Mouse (Mus musculus): ENCODE measurements around the gene Maml2.

Gene Maml2

DNA sequence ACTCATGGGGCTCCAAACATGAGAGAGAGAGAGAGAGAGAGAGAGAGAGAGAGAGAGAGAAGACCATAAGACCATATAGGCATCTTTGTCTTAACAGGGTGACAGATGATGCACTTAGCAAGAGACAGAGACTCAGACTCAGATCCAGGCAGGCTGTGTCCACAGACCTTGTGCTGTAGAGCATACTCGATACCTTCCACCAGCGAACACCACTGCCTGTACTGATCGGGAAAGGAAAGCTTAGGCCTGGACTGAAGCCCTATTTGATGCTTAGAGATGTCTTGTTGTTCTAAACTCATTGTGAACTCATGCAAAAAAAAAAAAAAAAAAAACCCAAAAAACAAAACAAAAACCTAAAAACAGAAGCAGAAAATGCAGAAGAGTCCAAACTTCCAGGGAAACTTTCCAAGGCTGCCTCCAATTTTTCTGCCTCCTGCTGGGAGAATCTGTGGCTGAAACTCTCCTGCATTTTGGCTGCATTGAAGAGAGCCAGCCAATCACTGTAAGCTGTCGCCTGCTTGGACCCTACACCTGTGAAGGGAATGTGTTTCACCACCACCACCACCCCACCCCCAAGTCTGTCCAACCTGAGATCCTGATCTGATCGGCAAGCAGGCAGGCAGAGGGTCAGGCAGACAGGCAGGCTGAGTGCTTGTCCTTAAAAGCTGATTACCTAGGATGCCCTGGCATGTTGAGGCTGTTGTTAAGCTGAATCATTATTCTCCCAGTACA lies 268.6 kb downstream of the Maml2 start:
- DNase-seq (ENCODE audit: low spot score in 2 of 2): no peak

DNA sequence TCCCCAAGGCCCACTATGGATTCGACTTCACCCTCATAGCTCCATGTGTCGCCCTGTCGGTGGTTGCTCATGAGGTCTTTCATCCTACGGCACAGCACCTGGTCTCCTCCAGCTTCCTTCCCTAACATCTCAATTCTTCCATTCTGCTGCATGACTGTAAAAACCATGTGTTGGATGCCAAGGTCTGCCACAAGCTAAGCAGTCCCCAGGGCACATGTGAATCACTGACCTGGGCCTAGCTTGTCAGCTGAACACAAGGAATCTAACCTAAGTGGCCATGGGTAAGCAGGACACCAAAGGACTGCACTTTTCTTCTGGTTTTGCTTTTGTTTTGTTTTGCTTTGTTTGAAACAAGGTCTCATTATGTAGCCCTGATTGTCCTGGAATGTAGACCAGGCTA lies 271.3 kb downstream of the Maml2 start:
- DNase-seq (ENCODE audit: low spot score in 2 of 2): no peak

DNA sequence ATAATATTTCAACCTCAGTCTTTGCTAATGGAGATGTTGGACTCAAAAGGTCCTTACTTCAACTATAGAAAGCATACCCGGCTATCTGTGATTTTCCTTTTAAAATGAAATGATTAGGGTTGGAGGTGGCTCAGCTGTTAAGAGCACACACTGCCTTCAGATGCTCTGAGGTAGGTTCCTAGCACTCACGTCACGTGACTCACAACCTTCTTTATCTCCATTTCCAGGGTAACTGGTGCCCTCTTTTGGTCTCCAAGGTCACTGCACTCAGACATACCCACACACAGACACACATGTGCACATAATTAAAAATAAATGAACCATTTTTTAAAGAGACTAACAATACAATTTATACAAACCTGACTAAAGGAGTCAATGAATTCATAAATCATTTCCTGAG lies 275.1 kb downstream of the Maml2 start:
- DNase-seq (ENCODE audit: low spot score in 2 of 2): no peak

DNA sequence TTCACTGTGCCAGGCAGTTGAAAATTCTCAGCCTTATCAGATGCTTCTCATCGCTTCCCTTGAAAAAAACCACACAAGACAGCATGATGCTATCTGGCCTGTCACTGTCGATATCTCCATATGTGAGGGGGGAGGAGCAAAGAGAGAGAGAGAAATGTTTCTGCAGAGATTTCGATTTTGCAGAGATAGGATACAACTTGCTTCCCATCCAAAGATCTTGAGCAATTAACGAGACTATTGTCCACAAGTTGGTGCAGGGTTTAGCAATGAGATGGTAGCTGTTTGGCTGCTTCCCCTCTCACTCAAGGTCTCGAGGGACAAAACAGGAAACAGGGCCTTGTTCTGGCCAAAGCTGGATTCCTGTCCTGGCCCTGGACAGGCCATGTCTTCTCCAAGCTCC lies 276.3 kb downstream of the Maml2 start:
- DNase-seq (ENCODE audit: low spot score in 2 of 2): no peak

DNA sequence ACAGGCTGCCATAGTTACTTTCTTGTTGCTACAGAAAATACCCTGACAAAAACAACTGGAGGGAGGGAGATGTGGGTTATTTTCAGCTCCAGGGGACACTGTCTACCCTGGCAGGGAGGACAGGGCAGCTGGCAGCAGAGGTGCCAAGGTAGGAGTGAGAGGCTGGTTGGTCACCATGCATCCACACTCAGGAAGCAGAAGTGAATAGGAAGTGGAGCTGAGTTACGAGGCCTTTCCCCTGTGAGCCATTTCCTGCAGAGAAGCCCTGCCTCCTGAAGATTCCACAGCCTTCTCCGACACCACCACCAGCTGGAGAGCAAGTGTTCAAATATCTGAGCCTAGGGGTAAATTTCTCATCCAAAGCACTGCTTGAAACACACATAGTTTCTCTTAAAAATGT lies 277.2 kb downstream of the Maml2 start:
- DNase-seq (ENCODE audit: low spot score in 2 of 2): no peak

DNA sequence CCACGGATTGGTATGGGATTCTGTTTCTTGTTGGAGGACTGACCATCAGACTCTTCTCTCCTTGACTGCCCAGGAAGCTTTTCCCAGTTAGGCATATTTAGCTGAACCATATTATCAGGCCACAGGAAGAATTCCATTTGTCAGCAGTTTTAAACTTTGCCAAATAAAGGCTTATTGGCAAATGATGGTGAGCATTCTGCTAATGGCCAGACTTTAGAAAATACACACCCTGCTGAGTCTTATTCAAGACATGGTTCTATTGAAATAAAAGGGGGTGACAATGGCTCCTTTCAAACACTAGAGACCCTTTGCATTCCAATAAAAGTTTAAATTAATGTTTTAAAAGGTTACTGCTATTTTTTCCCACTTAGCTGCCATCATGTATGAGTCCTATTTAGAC lies 279.4 kb downstream of the Maml2 start:
- no peak for DNase-seq (ENCODE audit: low spot score in 2 of 2)

DNA sequence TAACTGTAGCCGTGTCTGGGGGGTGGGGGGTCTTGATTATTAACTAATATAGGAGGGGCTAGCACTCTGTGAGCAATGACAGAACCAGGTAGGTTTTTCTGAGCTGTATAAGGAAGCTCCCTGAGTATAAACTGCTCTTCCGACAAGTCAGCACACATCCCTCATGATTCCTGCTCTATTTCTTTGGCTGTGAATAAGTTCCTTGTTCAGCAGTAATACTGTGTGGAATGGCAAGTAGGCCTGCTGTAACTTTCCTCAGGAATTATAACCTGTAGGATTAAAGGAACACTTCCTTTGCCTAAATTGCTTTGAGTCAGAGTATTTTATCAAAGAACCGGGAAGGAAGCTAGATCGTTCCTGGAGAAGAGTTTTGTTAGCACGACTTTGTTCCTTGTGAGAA lies 283.4 kb downstream of the Maml2 start:
- DNase-seq (ENCODE audit: low spot score in 2 of 2): no peak

GRCm38 (mm10) chr9:13583952-13584351 lies 286.2 kb downstream of the Maml2 start:
- DNase-seq (ENCODE audit: low spot score in 2 of 2): no peak

GRCm38 (mm10) chr9:13584435-13584834 lies 286.7 kb downstream of the Maml2 start:
- no peak for DNase-seq (ENCODE audit: low spot score in 2 of 2)

- peak; percentile 44 to 65 for DNase-seq (ENCODE audit: low spot score in 2 of 2)
Observed at GRCm38 (mm10) chr9:13587085-13587933, 289.6 kb downstream of the Maml2 start.

- no peak for DNase-seq (ENCODE audit: low spot score in 2 of 2)
Observed at GRCm38 (mm10) chr9:13588786-13589185, 291.0 kb downstream of the Maml2 start.

- DNase-seq (ENCODE audit: low spot score in 2 of 2): no peak
Observed at GRCm38 (mm10) chr9:13592701-13593100, 294.9 kb downstream of the Maml2 start.

DNA sequence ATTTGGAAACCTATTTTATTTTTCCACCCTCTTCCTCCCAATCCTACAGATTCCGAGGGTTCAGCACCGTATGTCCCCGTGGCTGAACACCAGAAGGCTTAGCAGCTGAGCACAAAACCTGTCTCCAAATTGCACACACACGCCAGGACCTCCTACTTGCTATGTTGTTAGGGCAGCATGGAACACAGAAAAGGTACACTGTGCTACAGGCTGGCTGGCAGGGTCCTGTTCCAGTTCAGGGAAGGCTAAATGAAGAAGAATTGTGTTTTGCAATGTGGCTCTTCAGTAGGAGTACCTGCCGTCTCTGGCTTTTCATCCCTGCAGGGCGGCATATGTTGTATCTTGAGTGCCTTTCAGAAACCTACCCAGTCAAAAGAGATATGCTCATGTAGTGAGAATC lies 300.0 kb downstream of the Maml2 start:
- DNase-seq (ENCODE audit: low spot score in 2 of 2): peak in 1 of 2 experiments; percentile 19

DNA sequence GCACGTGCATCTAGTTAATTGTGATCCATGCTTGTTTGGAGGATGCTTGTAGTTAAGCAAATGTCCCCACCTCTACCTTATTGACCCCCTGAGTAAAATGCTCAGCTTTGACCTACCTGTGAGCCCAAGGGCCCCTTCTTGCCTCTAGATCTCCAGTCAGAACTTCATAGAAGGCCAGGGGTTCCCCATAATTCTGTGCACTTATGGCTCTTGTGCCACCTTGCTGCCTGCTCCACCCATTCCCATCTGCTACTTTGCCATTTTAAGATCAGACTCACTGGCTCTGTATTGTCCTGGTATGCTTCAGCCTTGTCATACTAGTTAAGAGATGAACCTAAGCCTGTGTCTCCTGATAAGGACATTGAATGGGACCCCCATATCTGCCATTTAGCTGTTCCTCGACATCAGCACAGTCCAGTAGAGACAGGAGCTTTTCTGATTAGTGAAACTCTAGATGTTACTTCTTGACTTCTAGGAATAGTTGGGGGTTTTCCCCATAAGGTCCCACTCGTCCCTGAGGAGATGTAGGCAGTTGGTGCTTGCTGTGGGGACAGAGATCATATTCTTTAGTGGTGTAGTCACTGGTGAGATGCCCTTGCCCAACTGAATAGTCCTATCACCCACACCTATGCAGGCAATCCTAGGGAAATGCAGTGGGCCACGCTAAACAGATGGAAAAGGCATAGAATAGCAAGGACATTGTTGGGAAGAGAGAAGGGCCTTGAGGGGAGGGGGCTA lies 301.0 kb downstream of the Maml2 start:
- DNase-seq (ENCODE audit: low spot score in 2 of 2): no peak

GRCm38 (mm10) chr9:13599334-13599614 lies 301.5 kb downstream of the Maml2 start:
- DNase-seq (ENCODE audit: low spot score in 2 of 2): no peak

GRCm38 (mm10) chr9:13599800-13600199 lies 302.0 kb downstream of the Maml2 start:
- DNase-seq (ENCODE audit: low spot score in 2 of 2): no peak

- no peak for DNase-seq (ENCODE audit: low spot score in 2 of 2)
Observed at GRCm38 (mm10) chr9:13601729-13602128, 304.0 kb downstream of the Maml2 start.

GRCm38 (mm10) chr9:13603533-13604143 lies 305.9 kb downstream of the Maml2 start:
- no peak for DNase-seq (ENCODE audit: low spot score in 2 of 2)

DNA sequence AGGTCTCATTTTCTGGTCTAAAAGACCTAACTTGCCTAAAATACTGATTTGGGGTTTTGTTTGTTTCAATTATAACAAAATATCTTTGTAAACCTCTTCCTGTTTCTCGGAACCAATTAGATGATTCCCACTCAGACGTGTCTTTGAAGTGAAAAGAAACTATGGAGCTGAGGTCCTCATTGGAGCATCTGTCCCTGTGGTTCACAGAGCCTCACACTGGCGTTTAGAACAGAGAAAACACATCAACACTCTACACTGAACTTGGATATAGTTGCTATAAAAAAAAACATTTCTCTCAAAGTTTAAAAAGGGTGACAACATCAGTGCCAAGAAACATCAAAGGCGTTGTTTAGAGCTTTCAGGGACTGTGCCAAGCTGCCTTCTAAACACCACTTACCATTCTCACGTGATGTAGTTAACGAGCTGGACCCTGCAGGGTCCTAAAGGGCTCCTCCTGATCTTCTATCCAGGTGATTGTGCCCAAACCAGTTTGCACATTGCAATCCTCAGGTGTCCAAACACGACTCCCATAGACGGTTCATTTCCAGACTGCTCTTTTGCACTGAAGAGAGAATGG lies 309.9 kb downstream of the Maml2 start:
- no peak for DNase-seq (ENCODE audit: low spot score in 2 of 2)

DNA sequence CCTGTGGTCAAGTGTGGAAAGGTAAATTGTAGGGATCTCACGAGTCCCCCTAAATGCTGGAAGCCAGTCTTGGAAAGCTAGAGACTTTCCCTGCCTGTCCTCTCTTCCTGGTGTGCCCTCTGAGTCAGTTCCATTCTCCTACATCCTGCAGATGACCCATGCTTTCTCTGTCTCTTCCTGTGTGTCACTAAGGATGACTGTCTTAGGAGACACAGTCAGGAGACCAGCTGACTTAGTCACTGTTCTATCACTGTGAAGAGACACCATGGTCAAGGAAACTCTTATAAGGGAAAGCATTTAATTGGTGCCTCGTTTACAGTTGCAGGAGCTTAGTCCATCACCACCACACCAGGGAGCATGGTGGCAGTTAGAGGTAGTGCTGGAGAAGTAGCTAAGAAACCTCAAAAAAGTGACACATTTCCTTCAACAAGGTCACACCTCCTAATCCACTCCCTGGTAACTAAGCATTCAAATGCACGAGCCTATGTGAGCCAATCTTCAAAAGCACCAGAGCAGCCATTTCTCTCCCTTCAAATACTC lies 310.8 kb downstream of the Maml2 start:
- DNase-seq (ENCODE audit: low spot score in 2 of 2): no peak

- DNase-seq (ENCODE audit: low spot score in 2 of 2): no peak
Observed at GRCm38 (mm10) chr9:13611561-13611960, 313.8 kb downstream of the Maml2 start.

DNA sequence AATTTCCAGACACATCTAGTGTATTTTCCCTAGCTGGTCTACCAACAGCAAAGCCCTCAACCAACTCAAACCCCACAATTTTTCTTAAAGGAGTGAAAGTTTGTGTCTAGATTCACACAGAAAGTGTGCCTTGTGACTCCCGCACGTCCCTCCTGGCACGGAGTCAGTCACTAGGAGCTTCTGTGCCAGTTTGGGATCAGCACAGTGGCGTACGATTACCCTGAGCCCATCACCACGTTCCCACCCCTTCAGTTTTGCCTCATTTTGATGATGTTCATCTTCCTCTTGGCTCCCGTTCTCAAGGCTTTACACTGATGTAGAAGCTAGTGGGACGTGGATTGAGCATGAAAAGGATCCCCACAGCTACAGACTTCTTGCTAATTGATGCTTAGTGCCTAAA lies 314.6 kb downstream of the Maml2 start:
- no peak for DNase-seq (ENCODE audit: low spot score in 2 of 2)

Data from left cerebral cortex, adult 9 months (tissue).